Mouse (Mus musculus) layer of hippocampus, adult 9-11 months (tissue): Measurements from ENCODE around the gene Ffar1.
A peak's percentile ranks its signal among the peaks of the same experiment; 100 is the strongest.

Source experiments
- DNase-seq: peaks from one replicate; pipeline ENCODE4 v3.0.0; 2022

The Ffar1 gene

GRCm38 (mm10) chr7:30861464-30861863 lies at the start of gene Ffar1:
Gene Ffar1, minus strand, starts transcription at chr7:30861564.
- DNase-seq, result no peak

- DNase-seq, result no peak
Observed at GRCm38 (mm10) chr7:30909773-30910172, 48.4 kb upstream of the Ffar1 start.

GRCm38 (mm10) chr7:30908992-30909431 lies 47.6 kb upstream of the Ffar1 start:
- DNase-seq, result no peak

- no peak for DNase-seq
Observed at GRCm38 (mm10) chr7:30908277-30908991, 47.1 kb upstream of the Ffar1 start.

- no peak for DNase-seq
Observed at GRCm38 (mm10) chr7:30904042-30904441, 42.7 kb upstream of the Ffar1 start.

- no peak for DNase-seq
Observed at GRCm38 (mm10) chr7:30895217-30895616, 33.9 kb upstream of the Ffar1 start.

- no peak for DNase-seq
Observed at GRCm38 (mm10) chr7:30892515-30892914, 31.2 kb upstream of the Ffar1 start.

GRCm38 (mm10) chr7:30891746-30892145 lies 30.4 kb upstream of the Ffar1 start:
- no peak for DNase-seq

- no peak for DNase-seq
Observed at GRCm38 (mm10) chr7:30890681-30891080, 29.3 kb upstream of the Ffar1 start.

GRCm38 (mm10) chr7:30888786-30889185 lies 27.4 kb upstream of the Ffar1 start:
- DNase-seq, result no peak

GRCm38 (mm10) chr7:30887568-30888188 lies 26.3 kb upstream of the Ffar1 start:
- no peak for DNase-seq

- DNase-seq, result no peak
Observed at GRCm38 (mm10) chr7:30886852-30887251, 25.5 kb upstream of the Ffar1 start.

GRCm38 (mm10) chr7:30884047-30884446 lies 22.7 kb upstream of the Ffar1 start:
- DNase-seq, result no peak

GRCm38 (mm10) chr7:30881367-30881766 lies 20.0 kb upstream of the Ffar1 start:
- no peak for DNase-seq

GRCm38 (mm10) chr7:30880176-30880575 lies 18.8 kb upstream of the Ffar1 start, which contains the start of gene Cd22:
Gene Cd22, minus strand, starts transcription at chr7:30880342.
- no peak for DNase-seq

- DNase-seq, result no peak
Observed at GRCm38 (mm10) chr7:30878950-30879349, 17.6 kb upstream of the Ffar1 start.

- peak; percentile 58 for DNase-seq
Observed at GRCm38 (mm10) chr7:30873083-30873482, 11.7 kb upstream of the Ffar1 start.

- DNase-seq, result no peak
Observed at GRCm38 (mm10) chr7:30863386-30863785, 2.0 kb upstream of the Ffar1 start.

GRCm38 (mm10) chr7:30859635-30860402 lies 1.5 kb downstream of the Ffar1 start:
- DNase-seq, result peak; percentile 31

- DNase-seq, result peak; percentile 44
Observed at GRCm38 (mm10) chr7:30859290-30859634, 2.1 kb downstream of the Ffar1 start.

GRCm38 (mm10) chr7:30857746-30858145 lies 3.6 kb downstream of the Ffar1 start:
- DNase-seq, result no peak

GRCm38 (mm10) chr7:30856078-30856477 lies 5.3 kb downstream of the Ffar1 start, which contains the start of gene Ffar3:
Gene Ffar3, minus strand, starts transcription at chr7:30856178.
- DNase-seq, result no peak

GRCm38 (mm10) chr7:30851421-30851820 lies 9.9 kb downstream of the Ffar1 start:
- no peak for DNase-seq

- DNase-seq, result no peak
Observed at GRCm38 (mm10) chr7:30847934-30848333, 13.4 kb downstream of the Ffar1 start.
